Mouse (Mus musculus) heart, adult 2 months (tissue): ENCODE measurements at regions not wholly inside any gene's neighbourhood (a gene's known extent, or its start where the extent isn't known, plus 50 kb on each side); places are given as distances from the start of the nearest gene placed in this dataset.

ENCODE experiments used
- DNase-seq, 2 experiments: peaks; one replicate each; pipeline ENCODE4 v3.0.0; 2021
- H3K27ac ChIP-seq: fragments of 200-600 bp; 2 replicates; pipeline ENCODE4 v1.8.1; 2022
- H3K27me3 ChIP-seq: fragments of 200-500 bp; 2 replicates; pipeline ENCODE4 v1.6.1; 2012; ENCODE audit warnings: mild to moderate bottlenecking, low read length, inconsistent platforms, mixed read lengths; ENCODE audit not compliant: control insufficient read depth, insufficient read depth
- H3K36me3 ChIP-seq: fragments of 200-500 bp; 2 replicates; pipeline ENCODE4 v1.6.1; 2012; ENCODE audit warnings: low read length, inconsistent platforms; ENCODE audit not compliant: control insufficient read depth, insufficient read depth
- H3K4me1 ChIP-seq: fragments of 200-500 bp; 2 replicates; pipeline ENCODE4 v1.6.1; 2011; ENCODE audit warnings: low read length; ENCODE audit not compliant: control insufficient read depth, insufficient read depth
- H3K4me3 ChIP-seq: fragments of 200-600 bp; 2 replicates; pipeline ENCODE4 v1.8.1; 2022
- H3K79me2 ChIP-seq: fragments of 200-500 bp; replicated peaks from 2 replicates; pipeline ENCODE4 v1.6.1; 2012; ENCODE audit warnings: mild to moderate bottlenecking, inconsistent platforms, low read length, moderate library complexity, mixed read lengths; ENCODE audit not compliant: control insufficient read depth, insufficient read depth
- H3K9ac ChIP-seq: fragments of 200-500 bp; 2 replicates; pipeline ENCODE4 v1.6.1; 2012; ENCODE audit warnings: low read depth, mild to moderate bottlenecking, control low read depth, inconsistent platforms, low read length, mixed read lengths
- CTCF ChIP-seq: fragments of 200-600 bp; IDR thresholded peaks from 2 replicates; pipeline ENCODE4 v1.8.1; 2022; ENCODE audit warnings: antibody characterized with exemption, mild to moderate bottlenecking, moderate library complexity
- EP300 ChIP-seq: fragments of 200-500 bp; IDR thresholded peaks from 2 replicates; pipeline ENCODE4 v1.6.1; 2011; ENCODE audit warnings: low read depth, low read length, control low read depth; ENCODE audit not compliant: insufficient read depth
- POLR2A ChIP-seq: fragments of 200-500 bp; IDR thresholded peaks from 2 replicates; pipeline ENCODE4 v1.6.1; 2011; ENCODE audit warnings: mild to moderate bottlenecking, low read depth, low read length, control low read depth; ENCODE audit not compliant: insufficient read depth
- WGBS: fragments of 180-500 bp; shearing (Covaris S2); methylation state at CpG from one replicate; pipeline ENCODE4 v1.1.7; 2018; 5-methylcytosine and 5-hydroxymethylcytosine counted together
- intact Hi-C: fragments of 180-260 bp; cut with DNase I; formaldehyde crosslinking; loops from one replicate; pipeline ENCODE4 v1.15.1; 2025

DNA sequence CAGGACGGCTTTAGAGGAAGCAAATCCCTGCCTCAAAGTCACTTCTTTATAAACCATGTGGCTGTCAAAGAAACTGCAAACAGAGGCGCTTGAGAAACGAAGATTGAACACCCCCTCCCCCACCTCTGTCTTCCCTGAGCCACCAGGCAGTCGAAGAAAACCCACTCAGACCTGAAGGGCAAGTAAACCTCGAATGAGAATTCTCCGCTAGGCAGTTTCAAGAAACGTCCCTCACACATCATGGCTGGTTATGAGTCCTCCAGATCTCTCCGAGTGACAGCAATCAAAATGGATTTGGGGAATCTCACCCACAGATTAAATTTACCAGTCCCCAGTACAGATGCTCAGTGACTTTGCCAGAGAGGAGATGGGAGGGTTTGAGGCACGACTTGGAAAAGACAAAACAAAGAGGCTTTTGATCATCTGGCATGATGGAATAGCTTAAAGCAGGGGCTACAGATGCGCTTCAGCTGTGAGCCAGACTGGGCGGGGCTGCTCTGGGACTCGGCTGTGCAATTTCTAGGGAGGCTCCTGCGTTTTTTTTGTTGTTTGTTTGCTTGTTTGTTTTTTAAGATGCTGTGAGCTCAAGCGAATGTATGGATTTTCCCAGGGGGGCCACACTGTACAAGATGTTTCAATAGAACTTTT is 325.1 kb upstream of the Smim15 start:
- Histone ChIP-seq H3K9ac (no peak overlapping the region), H3K36me3 (no peaks in the 10 kb centered on the region), H3K4me3 (no peak overlapping the region), H3K4me1 (no peaks in the 10 kb centered on the region), H3K27ac (no peak overlapping the region), H3K27me3 (no peaks in the 10 kb centered on the region), H3K79me2 (no peaks in the 10 kb centered on the region)
- DNase-seq, result no peak
- intact Hi-C loops, result no loop called here
- WGBS, result 70% methylated on average over 14 of the region's 14 CpGs
- TF ChIP-seq CTCF, result no peak
- TF ChIP-seq POLR2A, result no peak
- no peak for TF ChIP-seq EP300

- H3K4me1 ChIP-seq, result no peaks in the 10 kb centered on the region
- no peak for DNase-seq
- no peaks in the 10 kb centered on the region for H3K79me2 ChIP-seq
- H3K4me3 ChIP-seq, result no peak overlapping the region
- 84% methylated on average over 4 of the region's 4 CpGs for WGBS
- no peak overlapping the region for H3K27ac ChIP-seq
- intact Hi-C loops, result no loop called here
- TF ChIP-seq CTCF, result no peak
- no peak overlapping the region for H3K9ac ChIP-seq
- no peaks in the 10 kb centered on the region for H3K36me3 ChIP-seq
- no peaks in the 10 kb centered on the region for H3K27me3 ChIP-seq
These were observed 328.6 kb upstream of the Smim15 start for GRCm38 (mm10) chr13:107715616-107716015.

DNA sequence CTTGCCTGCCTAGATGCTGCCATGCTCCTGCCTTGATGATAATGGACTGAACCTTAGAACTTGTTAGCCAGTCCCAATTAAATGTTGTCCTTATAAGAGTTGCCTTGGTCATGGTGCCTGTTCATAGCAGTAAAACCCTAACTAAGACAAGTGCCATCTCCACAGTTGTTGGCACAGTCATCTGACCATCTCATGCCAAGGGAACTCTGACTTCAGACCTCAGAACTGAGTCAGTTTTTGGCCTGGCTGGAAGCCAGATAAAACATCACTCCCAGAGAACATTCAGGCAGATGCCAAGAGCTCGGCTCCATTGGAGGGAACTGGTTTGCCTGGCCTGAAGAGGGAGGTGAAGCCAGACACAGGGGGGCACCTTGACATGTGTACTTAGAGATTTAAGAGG is 330.2 kb upstream of the Smim15 start:
- no peak for DNase-seq
- Histone ChIP-seq H3K4me1 (no peaks in the 10 kb centered on the region), H3K79me2 (no peaks in the 10 kb centered on the region), H3K27ac (no peak overlapping the region), H3K27me3 (no peaks in the 10 kb centered on the region), H3K9ac (no peak overlapping the region), H3K36me3 (no peaks in the 10 kb centered on the region), H3K4me3 (no peak overlapping the region)
- no peak for TF ChIP-seq CTCF
- TF ChIP-seq EP300, result no peak
- TF ChIP-seq POLR2A, result no peak
- WGBS, result 24% methylated on average over 1 of the region's 1 CpGs
- intact Hi-C loops, result no loop called here

DNA sequence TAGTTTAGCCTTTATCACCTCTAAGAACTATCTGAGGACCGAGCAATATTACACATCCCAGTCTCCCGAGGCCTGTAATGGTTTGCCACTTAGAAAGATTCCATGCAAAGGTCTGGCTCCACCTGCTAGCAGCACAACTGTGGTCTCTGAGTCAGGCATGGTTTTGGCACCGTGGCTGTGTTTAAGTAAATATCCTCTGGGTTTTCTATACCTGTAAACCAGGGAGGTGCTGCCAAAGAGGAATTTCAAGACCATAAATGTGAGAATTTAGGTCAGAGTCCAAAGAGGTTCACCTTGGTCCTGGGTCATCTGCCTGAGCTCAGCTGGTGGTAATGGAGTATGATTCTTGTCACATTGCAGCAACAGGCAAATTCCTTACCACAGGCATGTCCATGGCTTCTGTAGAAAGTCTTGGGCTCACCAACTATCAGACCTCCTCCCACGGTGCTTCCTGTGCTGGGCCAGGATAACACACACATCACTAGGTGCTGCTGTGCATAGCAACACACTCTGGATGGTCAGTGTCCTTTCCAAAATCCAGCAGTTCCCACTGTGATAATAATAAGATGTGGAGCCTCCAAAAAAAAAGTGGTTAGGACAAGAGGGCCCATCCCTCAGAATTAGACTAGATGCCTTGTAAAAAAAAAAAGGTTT is 332.8 kb upstream of the Smim15 start:
- intact Hi-C loops, result no loop called here
- H3K4me1 ChIP-seq, result no peaks in the 10 kb centered on the region
- H3K27ac ChIP-seq, result no peak overlapping the region
- H3K36me3 ChIP-seq, result no peaks in the 10 kb centered on the region
- no peaks in the 10 kb centered on the region for H3K27me3 ChIP-seq
- 74% methylated on average over 4 of the region's 4 CpGs for WGBS
- H3K4me3 ChIP-seq, result no peak overlapping the region
- H3K79me2 ChIP-seq, result no peaks in the 10 kb centered on the region
- TF ChIP-seq CTCF, result no peak
- TF ChIP-seq EP300, result no peak
- no peak for TF ChIP-seq POLR2A
- no peak overlapping the region for H3K9ac ChIP-seq
- no peak for DNase-seq

- intact Hi-C loops, result no loop called here
- H3K27me3 ChIP-seq, result no peaks in the 10 kb centered on the region
- WGBS, result 76% methylated on average over 4 of the region's 4 CpGs
- TF ChIP-seq CTCF (no peak), EP300 (no peak), POLR2A (no peak)
- H3K36me3 ChIP-seq, result no peaks in the 10 kb centered on the region
- no peaks in the 10 kb centered on the region for H3K4me1 ChIP-seq
- no peaks in the 10 kb centered on the region for H3K79me2 ChIP-seq
- no peak overlapping the region for H3K27ac ChIP-seq
- no peak overlapping the region for H3K9ac ChIP-seq
- no peak overlapping the region for H3K4me3 ChIP-seq
- DNase-seq, result no peak
These were observed 333.9 kb upstream of the Smim15 start for GRCm38 (mm10) chr13:107710368-107710767.

DNA sequence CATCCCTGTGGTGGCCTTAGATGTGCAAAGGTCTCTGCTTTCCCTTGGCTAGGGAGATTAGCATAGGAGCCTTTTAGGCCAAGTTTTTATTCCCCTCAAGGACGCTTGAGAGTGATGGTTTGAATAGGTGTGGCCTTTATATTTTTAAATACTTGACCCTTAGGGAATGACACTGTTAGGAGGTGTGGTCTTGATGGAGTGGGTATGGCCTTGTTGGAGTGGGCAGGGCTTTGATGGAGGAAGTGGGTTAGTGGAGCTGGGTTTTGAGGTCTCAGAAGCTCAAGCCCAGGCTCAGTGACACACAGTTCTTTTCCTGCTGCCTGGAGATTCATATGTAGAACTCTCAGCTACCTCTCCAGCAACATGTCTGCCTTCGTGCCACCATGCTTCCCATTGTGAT is 334.4 kb upstream of the Smim15 start:
- Histone ChIP-seq H3K36me3 (no peaks in the 10 kb centered on the region), H3K4me1 (no peaks in the 10 kb centered on the region), H3K9ac (no peak overlapping the region), H3K79me2 (no peaks in the 10 kb centered on the region), H3K27me3 (no peaks in the 10 kb centered on the region), H3K4me3 (no peak overlapping the region), H3K27ac (no peak overlapping the region)
- intact Hi-C loops, result no loop called here
- DNase-seq, result no peak
- TF ChIP-seq EP300 (no peak), POLR2A (no peak), CTCF (no peak)
- 76% methylated on average over 2 of the region's 2 CpGs for WGBS
